Mouse (Mus musculus) olfactory bulb, adult 2 months (tissue): ENCODE results near the gene Taf13.

Experiments used
- CTCF ChIP-seq: fragments of 200-500 bp; IDR thresholded peaks from 2 replicates; pipeline ENCODE4 v1.5.1; 2012; ENCODE audit warnings: low read depth, mild to moderate bottlenecking, low read length, moderate library complexity; ENCODE audit not compliant: insufficient read depth
- POLR2A ChIP-seq: fragments of 200-500 bp; IDR thresholded peaks from 2 replicates; pipeline ENCODE4 v1.6.1; 2012; ENCODE audit warnings: mild to moderate bottlenecking, low read depth, low read length, moderate library complexity; ENCODE audit not compliant: insufficient read depth

- no peak for TF ChIP-seq POLR2A
- TF ChIP-seq CTCF, result no peak
Measured at GRCm38 (mm10) chr3:108563309-108563708, 8.2 kb upstream of the Taf13 start.
